Mouse (Mus musculus): ENCODE results near the gene Dhrs13.

GRCm38 (mm10) chr11:78037831-78038752 is 6.0 kb downstream of the Dhrs13 start, which contains the start of gene Flot2:
- TF ChIP-seq POLR2A (IDR thresholded peaks at IDR 0.05; ENCODE audit: borderline replicate concordance, control insufficient read depth, low read depth, low read length) (peak; percentile 30; the same call in 1 of the 2 replicates), CTCF (IDR thresholded peaks at IDR 0.05; ENCODE audit: control insufficient read depth, insufficient read depth, low read length) (no peak)

Measured in bone marrow, adult 2 months (tissue).